In the genomic region with DNA sequence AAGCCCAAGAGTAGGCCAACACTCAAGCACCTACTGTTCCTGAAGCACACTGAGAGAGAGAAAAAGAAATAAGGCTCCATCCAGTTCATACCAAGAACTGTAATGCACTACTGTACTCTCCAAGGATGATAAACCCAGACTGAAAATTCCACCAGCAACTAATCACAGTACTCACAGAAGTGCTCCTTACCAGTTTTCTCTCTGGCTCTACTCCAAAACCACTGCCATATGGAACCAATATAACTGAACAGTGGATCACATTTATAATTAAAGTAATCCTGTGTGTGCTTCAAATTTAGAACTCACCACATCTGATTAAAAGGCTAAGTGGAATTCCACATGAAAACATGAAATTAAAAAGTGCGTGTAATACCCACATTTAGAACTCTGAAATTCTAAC, we compare ENCODE assay signal across 7 mouse cellular contexts. TPM values are rescaled to one million over a fixed set of nuclear protein-coding genes. Genes with fewer than 3 reads are reported as not detected.
DNase-seq lines count a peak whose midpoint lies in the region; ATAC-seq and TF ChIP-seq lines count a peak whose summit lies in the region.

No protein-coding gene starts in this region.

- TF ChIP-seq CTCF in hindbrain, postnatal 0 days (IDR thresholded peaks at IDR 0.05; ENCODE audit: low read depth) = no peak

- no peak overlapping the region for H3K4me3 ChIP-seq in hindbrain, postnatal 0 days (ENCODE audit: low read length)
- no peak overlapping the region for H3K4me3 ChIP-seq in hindbrain, embryonic 11.5 days (ENCODE audit: low read depth, low read length)
- no peak overlapping the region for H3K4me3 ChIP-seq in embryonic facial prominence, embryonic 11.5 days (ENCODE audit: low read depth, low read length)
- no peak overlapping the region for H3K4me3 ChIP-seq in liver, embryonic 16.5 days (ENCODE audit: low read depth, low read length)

- no peaks in the 10 kb centered on the region for H3K36me3 ChIP-seq in hindbrain, postnatal 0 days (ENCODE audit: insufficient read depth, low read length)
- no peaks in the 10 kb centered on the region for H3K36me3 ChIP-seq in hindbrain, embryonic 11.5 days (ENCODE audit: control insufficient read depth, insufficient read depth, low read length)
- no peaks in the 10 kb centered on the region for H3K36me3 ChIP-seq in embryonic facial prominence, embryonic 11.5 days (replicated peaks; ENCODE audit: control insufficient read depth, insufficient read depth, low read depth, low read length)
- no peaks in the 10 kb centered on the region for H3K36me3 ChIP-seq in liver, embryonic 16.5 days (ENCODE audit: control insufficient read depth, insufficient read depth)

- DNase-seq in hindbrain, postnatal 0 days (ENCODE audit: low spot score) = no peak
- no peak for DNase-seq in hindbrain, embryonic 11.5 days (ENCODE audit: low spot score)
- peak; percentile 9 for DNase-seq in Muller cell, postnatal 12 days (ENCODE audit: inconsistent ontology term)
- DNase-seq in embryonic facial prominence, embryonic 11.5 days (ENCODE audit: low spot score) = peak; percentile 64
- no peak for DNase-seq in spleen, postnatal 36 days (ENCODE audit: low spot score in 2 of 2)
- DNase-seq in ovary, postnatal 14 days (ENCODE audit: low spot score) = no peak

- no peaks in the 10 kb centered on the region for H3K9me3 ChIP-seq in hindbrain, postnatal 0 days (ENCODE audit: low read length)
- H3K9me3 ChIP-seq in hindbrain, embryonic 11.5 days (ENCODE audit: control insufficient read depth, low read length) = no peaks in the 10 kb centered on the region
- no peaks in the 10 kb centered on the region for H3K9me3 ChIP-seq in embryonic facial prominence, embryonic 11.5 days (replicated peaks; ENCODE audit: control insufficient read depth, low read length)
- no peaks in the 10 kb centered on the region for H3K9me3 ChIP-seq in liver, embryonic 16.5 days (replicated peaks; ENCODE audit: control insufficient read depth, low read length)

- H3K27ac ChIP-seq in hindbrain, postnatal 0 days = no peak overlapping the region
- H3K27ac ChIP-seq in hindbrain, embryonic 11.5 days (ENCODE audit: low read depth, low read length) = no peak overlapping the region
- H3K27ac ChIP-seq in embryonic facial prominence, embryonic 11.5 days (replicated peaks; ENCODE audit: low read depth, low read length) = no peak overlapping the region
- no peak overlapping the region for H3K27ac ChIP-seq in liver, embryonic 16.5 days (ENCODE audit: low read length)

- no peak for ATAC-seq in hindbrain, postnatal 0 days
- ATAC-seq in hindbrain, embryonic 11.5 days (ENCODE audit: low FRiP score) = no peak
- ATAC-seq in embryonic facial prominence, embryonic 11.5 days (replicated peaks; ENCODE audit: insufficient number of reproducible peaks, low FRiP score, low TSS enrichment, low read depth) = no peak
- no peak for ATAC-seq in liver, embryonic 16.5 days (ENCODE audit: low read depth)

- WGBS in hindbrain, postnatal 0 days = 84% methylated on average over 1 of the region's 1 CpGs
- WGBS in hindbrain, embryonic 11.5 days = 90% methylated on average over 1 of the region's 1 CpGs
- 51% methylated on average over 1 of the region's 1 CpGs for WGBS in embryonic facial prominence, embryonic 11.5 days
- WGBS in liver, embryonic 16.5 days (ENCODE audit: insufficient replicate concordance) = 80% methylated on average over 1 of the region's 1 CpGs

- H3K4me1 ChIP-seq in hindbrain, postnatal 0 days (ENCODE audit: insufficient read depth, low read length) = no peaks in the 10 kb centered on the region
- no peaks in the 10 kb centered on the region for H3K4me1 ChIP-seq in hindbrain, embryonic 11.5 days (replicated peaks; ENCODE audit: control insufficient read depth, insufficient read depth, low read length)
- peaks cover 2% of the 10 kb centered on the region; the same call in 1 of the 2 replicates for H3K4me1 ChIP-seq in embryonic facial prominence, embryonic 11.5 days (ENCODE audit: control insufficient read depth, insufficient read depth, low read length)
- peaks cover 21% of the 10 kb centered on the region for H3K4me1 ChIP-seq in liver, embryonic 16.5 days (ENCODE audit: control insufficient read depth, low read depth, low read length)

- H3K27me3 ChIP-seq in hindbrain, postnatal 0 days (ENCODE audit: insufficient read depth, low read length) = no peaks in the 10 kb centered on the region
- no peaks in the 10 kb centered on the region for H3K27me3 ChIP-seq in hindbrain, embryonic 11.5 days (ENCODE audit: control insufficient read depth, insufficient read depth, low read length)
- H3K27me3 ChIP-seq in embryonic facial prominence, embryonic 11.5 days (ENCODE audit: control insufficient read depth, insufficient read depth, low read length) = no peaks in the 10 kb centered on the region
- H3K27me3 ChIP-seq in liver, embryonic 16.5 days (ENCODE audit: control insufficient read depth, insufficient read depth, low read depth, low read length) = no peaks in the 10 kb centered on the region

- no peak overlapping the region for H3K9ac ChIP-seq in hindbrain, postnatal 0 days (replicated peaks; ENCODE audit: low read length)
- H3K9ac ChIP-seq in hindbrain, embryonic 11.5 days (ENCODE audit: low read depth, low read length) = no peak overlapping the region
- no peak overlapping the region for H3K9ac ChIP-seq in embryonic facial prominence, embryonic 11.5 days (replicated peaks; ENCODE audit: low read length)
- no peak overlapping the region for H3K9ac ChIP-seq in liver, embryonic 16.5 days (ENCODE audit: low read depth, low read length)

- H3K4me2 ChIP-seq in hindbrain, postnatal 0 days (ENCODE audit: low read depth, low read length) = peak overlapping the region; percentile 81
- no peak overlapping the region for H3K4me2 ChIP-seq in hindbrain, embryonic 11.5 days (replicated peaks; ENCODE audit: low read depth, low read length)
- no peak overlapping the region for H3K4me2 ChIP-seq in embryonic facial prominence, embryonic 11.5 days (ENCODE audit: low read depth, low read length)
- peak overlapping the region; percentile 66; the same call in 1 of the 2 replicates for H3K4me2 ChIP-seq in liver, embryonic 16.5 days (ENCODE audit: low read depth, low read length)

RNA-seq across cellular contexts. Expression of a gene that starts 1.8 kb away (rescaled TPM):
- 21.9 and 34.2 TPM in 2 replicates for total RNA-seq in hindbrain, postnatal 0 days (2014; rRNA removed)
- 67.3 and 67.7 TPM in 2 replicates for polyA plus RNA-seq in hindbrain, postnatal 0 days (2015; fragmentation: Nextera tagmentation; extraction: Ambion mirVana)
- polyA plus RNA-seq in hindbrain, embryonic 11.5 days (2014; fragmentation: Nextera tagmentation; extraction: Ambion mirVana) = 56.4 and 57.8 TPM in 2 replicates
- polyA plus RNA-seq in embryonic facial prominence, embryonic 11.5 days (2014; fragmentation: Nextera tagmentation; extraction: Ambion mirVana) = 63.7 and 69.7 TPM in 2 replicates
- polyA plus RNA-seq in liver, embryonic 16.5 days (2015; fragmentation: Nextera tagmentation; extraction: Ambion mirVana) = 21.1 and 22.0 TPM in 2 replicates

RNA-seq across cellular contexts. Expression of a gene that starts 1.9 kb away (rescaled TPM):
- 1.8 and 2.6 TPM in 2 replicates for total RNA-seq in hindbrain, postnatal 0 days (2014; rRNA removed)
- 6.4 and 7.2 TPM in 2 replicates for polyA plus RNA-seq in hindbrain, postnatal 0 days (2015; fragmentation: Nextera tagmentation; extraction: Ambion mirVana)
- polyA plus RNA-seq in hindbrain, embryonic 11.5 days (2014; fragmentation: Nextera tagmentation; extraction: Ambion mirVana) = 13.5 and 17.2 TPM in 2 replicates
- polyA plus RNA-seq in embryonic facial prominence, embryonic 11.5 days (2014; fragmentation: Nextera tagmentation; extraction: Ambion mirVana) = 12.6 and 13.1 TPM in 2 replicates
- polyA plus RNA-seq in liver, embryonic 16.5 days (2015; fragmentation: Nextera tagmentation; extraction: Ambion mirVana) = 8.8 TPM in 2 replicates

RNA-seq across cellular contexts. Expression of a gene that starts 58.4 kb away (rescaled TPM):
- 5.1 and 5.7 TPM in 2 replicates for total RNA-seq in hindbrain, postnatal 0 days (2014; rRNA removed)
- 15.0 and 16.3 TPM in 2 replicates for polyA plus RNA-seq in hindbrain, postnatal 0 days (2015; fragmentation: Nextera tagmentation; extraction: Ambion mirVana)
- 21.5 and 26.3 TPM in 2 replicates for polyA plus RNA-seq in hindbrain, embryonic 11.5 days (2014; fragmentation: Nextera tagmentation; extraction: Ambion mirVana)
- 33.4 and 33.8 TPM in 2 replicates for polyA plus RNA-seq in embryonic facial prominence, embryonic 11.5 days (2014; fragmentation: Nextera tagmentation; extraction: Ambion mirVana)
- polyA plus RNA-seq in liver, embryonic 16.5 days (2015; fragmentation: Nextera tagmentation; extraction: Ambion mirVana) = 17.2 and 17.6 TPM in 2 replicates

Comparison
In these comparisons a context has a peak if more than half of its experiments do, and no peak if none do; other contexts are left out.
1. H3K4me2 ChIP-seq: peak in hindbrain, postnatal 0 days (single experiment) and liver, embryonic 16.5 days (single experiment); none in hindbrain, embryonic 11.5 days (single experiment) and embryonic facial prominence, embryonic 11.5 days (single experiment).
2. DNase-seq: peak in Muller cell, postnatal 12 days (single experiment) and embryonic facial prominence, embryonic 11.5 days (single experiment); none in hindbrain, postnatal 0 days (single experiment), hindbrain, embryonic 11.5 days (single experiment), spleen, postnatal 36 days (0 of 2) and ovary, postnatal 14 days (single experiment).